Mouse (Mus musculus) heart, adult 8-10 months (tissue): ENCODE data around the gene Cacybp. TPM values are rescaled to one million over a fixed set of nuclear protein-coding genes. Genes with fewer than 3 reads are reported as not detected.

ENCODE experiments used
- DNase-seq: peaks from one replicate; pipeline ENCODE4 v3.0.0; 2022; ENCODE audit warnings: low spot score
- total RNA-seq, 4 experiments: library from RNA; stranded (reverse); gene quantifications; 2 replicates each; pipeline ENCODE4 v1.2.4; 2022

The Cacybp gene
- 10 to 100 TPM; 58.8 to 76.3 (median 71.7) TPM for total RNA-seq

GRCm38 (mm10) chr1:160212703-160213669 lies at the start of gene Cacybp:
Gene Cacybp, minus strand, starts transcription at chr1:160212875.
- peak; percentile 100 for DNase-seq

GRCm38 (mm10) chr1:160262415-160262814 lies 49.7 kb upstream of the Cacybp start:
- DNase-seq, result no peak

GRCm38 (mm10) chr1:160261849-160262248 lies 49.2 kb upstream of the Cacybp start:
- DNase-seq, result no peak

GRCm38 (mm10) chr1:160260605-160261004 lies 47.9 kb upstream of the Cacybp start:
- DNase-seq, result no peak

- no peak for DNase-seq
Measured at GRCm38 (mm10) chr1:160259884-160260283, 47.2 kb upstream of the Cacybp start.

GRCm38 (mm10) chr1:160253108-160253507 lies 40.4 kb upstream of the Cacybp start:
- DNase-seq, result no peak

- no peak for DNase-seq
Measured at GRCm38 (mm10) chr1:160251388-160252007, 38.8 kb upstream of the Cacybp start.

GRCm38 (mm10) chr1:160250782-160251181 lies 38.1 kb upstream of the Cacybp start:
- DNase-seq, result no peak

- no peak for DNase-seq
Measured at GRCm38 (mm10) chr1:160249786-160250185, 37.1 kb upstream of the Cacybp start.

GRCm38 (mm10) chr1:160247473-160247872 lies 34.8 kb upstream of the Cacybp start:
- DNase-seq, result no peak

GRCm38 (mm10) chr1:160246844-160247243 lies 34.2 kb upstream of the Cacybp start:
- DNase-seq, result no peak

GRCm38 (mm10) chr1:160245954-160246353 lies 33.3 kb upstream of the Cacybp start:
- DNase-seq, result no peak

GRCm38 (mm10) chr1:160244689-160245088 lies 32.0 kb upstream of the Cacybp start:
- DNase-seq, result no peak

- DNase-seq, result no peak
Measured at GRCm38 (mm10) chr1:160240091-160240490, 27.4 kb upstream of the Cacybp start.

- no peak for DNase-seq
Measured at GRCm38 (mm10) chr1:160238852-160239443, 26.3 kb upstream of the Cacybp start.

GRCm38 (mm10) chr1:160237981-160238380 lies 25.3 kb upstream of the Cacybp start:
- DNase-seq, result no peak

GRCm38 (mm10) chr1:160233921-160234320 lies 21.2 kb upstream of the Cacybp start:
- peak; percentile 22 for DNase-seq

GRCm38 (mm10) chr1:160232113-160232512 lies 19.4 kb upstream of the Cacybp start:
- DNase-seq, result no peak

GRCm38 (mm10) chr1:160231013-160231412 lies 18.3 kb upstream of the Cacybp start:
- peak; percentile 56 for DNase-seq

GRCm38 (mm10) chr1:160227850-160228249 lies 15.2 kb upstream of the Cacybp start:
- no peak for DNase-seq

GRCm38 (mm10) chr1:160227196-160227595 lies 14.5 kb upstream of the Cacybp start:
- no peak for DNase-seq

- DNase-seq, result no peak
Measured at GRCm38 (mm10) chr1:160224093-160224492, 11.4 kb upstream of the Cacybp start.
